Mouse (Mus musculus) left cerebral cortex, postnatal 14 days (tissue): Measurements from ENCODE around the gene Grm4. TPM values are rescaled to one million over a fixed set of nuclear protein-coding genes. Genes with fewer than 3 reads are reported as not detected.
"Not testable (repeated sequence)": the region's sequence is repeated elsewhere in the genome, so short reads cannot be mapped to it uniquely, and the experiment has no call there.

Source experiments
- DNase-seq, 2 experiments: peaks; one replicate each; pipeline ENCODE4 v3.0.0; 2021 to 2022; ENCODE audit warnings: low spot score in 2 of 2, mixed read lengths in 1 of 2
- intact Hi-C: fragments of 180-260 bp; cut with DNase I; formaldehyde crosslinking; loops from one replicate; pipeline ENCODE4 v1.15.1; 2025
- total RNA-seq, 2 experiments: library from RNA; stranded (reverse); gene quantifications; 2 replicates each; pipeline ENCODE4 v1.2.3; 2021

The Grm4 gene
- total RNA-seq, 2 experiments from 2014 or later = 24.1 to 25.6 TPM

DNA sequence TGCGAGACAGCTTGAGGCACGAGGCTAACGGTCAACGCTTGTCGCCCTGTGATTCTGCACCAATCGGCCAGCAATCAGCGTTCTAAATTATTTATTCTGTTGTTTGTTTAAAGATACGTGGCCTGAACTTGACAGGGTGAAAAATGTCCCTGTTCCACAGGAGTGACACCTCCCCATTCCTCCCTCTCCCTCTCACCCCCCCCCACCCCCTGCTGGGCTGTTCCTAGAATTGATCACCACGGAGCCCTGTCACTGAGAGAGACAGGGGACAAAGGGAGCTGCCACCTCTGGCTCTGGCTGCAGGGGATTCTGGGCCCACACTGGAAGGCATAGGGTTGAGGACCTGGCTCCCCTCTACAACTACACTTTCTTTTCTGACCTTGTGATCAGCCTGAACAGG lies 91.4 kb downstream of the Grm4 start:
- intact Hi-C loops = no loop called here
- DNase-seq = no peak

- intact Hi-C loops = no loop called here
- no peak for DNase-seq
Observed at GRCm38 (mm10) chr17:27425016-27425415, 96.2 kb downstream of the Grm4 start.

DNA sequence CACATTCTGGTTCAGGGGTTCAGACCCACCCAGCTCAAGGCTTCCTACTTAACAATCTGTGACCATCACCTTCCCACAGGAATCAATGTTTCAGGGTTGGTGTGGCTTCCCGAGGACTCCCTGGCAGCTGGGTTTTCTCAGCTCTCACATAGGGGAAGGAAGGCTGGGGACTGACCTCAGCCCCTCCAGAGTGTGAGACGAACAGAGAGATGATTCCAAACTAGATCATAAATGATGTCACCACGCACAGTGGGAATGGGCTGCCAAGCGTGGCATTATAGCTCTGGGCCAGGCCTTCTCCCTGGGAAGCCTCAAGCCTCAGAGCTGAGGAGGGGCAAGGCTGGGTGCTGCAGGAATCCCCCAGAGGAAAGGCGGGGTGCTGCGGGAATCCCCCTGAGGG lies 96.8 kb downstream of the Grm4 start:
- intact Hi-C loops = no loop called here
- DNase-seq = no peak

DNA sequence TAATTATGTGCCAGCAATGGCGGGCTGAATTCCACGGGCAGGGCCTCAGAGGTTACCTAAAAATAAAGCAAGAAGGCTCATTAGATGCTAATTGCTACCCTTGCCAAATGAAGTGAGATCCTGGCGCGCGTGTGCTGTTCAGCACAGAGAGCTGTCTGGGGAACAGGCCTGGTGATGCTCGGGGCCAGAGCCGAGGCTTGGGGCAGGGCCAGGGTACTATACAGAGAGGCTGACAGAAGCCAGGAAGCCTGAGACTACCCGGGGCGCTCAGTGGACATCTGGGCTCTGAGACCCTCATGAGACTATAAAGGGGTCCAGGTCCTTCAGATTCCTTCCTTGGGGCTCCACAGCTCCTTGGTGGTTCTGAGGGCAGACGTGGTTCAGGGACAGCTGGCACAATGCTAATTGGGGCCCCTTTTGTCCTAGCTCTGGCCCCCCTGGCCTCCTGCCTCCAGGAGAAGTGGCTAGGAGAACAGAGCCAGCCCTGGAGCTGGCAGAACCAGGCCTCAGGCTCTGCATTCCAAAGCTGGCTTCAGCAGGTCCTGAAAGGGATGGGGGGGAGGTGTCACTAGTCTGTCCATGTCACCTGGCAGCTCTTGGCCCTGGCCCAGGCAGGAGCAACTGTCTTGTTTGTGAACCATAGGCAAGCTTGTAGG lies 98.3 kb downstream of the Grm4 start:
- intact Hi-C loops = no loop called here
- DNase-seq = peak; percentile 26 to 65

- intact Hi-C loops = no loop called here
- DNase-seq = no peak
Observed at GRCm38 (mm10) chr17:27422371-27422725, 98.9 kb downstream of the Grm4 start.

GRCm38 (mm10) chr17:27421837-27422236 lies 99.4 kb downstream of the Grm4 start:
- intact Hi-C loops = no loop called here
- no peak for DNase-seq

GRCm38 (mm10) chr17:27409006-27409405 lies 112.2 kb downstream of the Grm4 start:
- intact Hi-C loops = no loop called here
- DNase-seq = no peak

- DNase-seq = no peak
- intact Hi-C loops = no loop called here
Observed at GRCm38 (mm10) chr17:27408531-27408930, 112.7 kb downstream of the Grm4 start.

- intact Hi-C loops = no loop called here
- no peak for DNase-seq
Observed at GRCm38 (mm10) chr17:27406956-27407355, 114.2 kb downstream of the Grm4 start.

GRCm38 (mm10) chr17:27405376-27406024 lies 115.7 kb downstream of the Grm4 start:
- intact Hi-C loops = no loop called here
- DNase-seq = no peak

DNA sequence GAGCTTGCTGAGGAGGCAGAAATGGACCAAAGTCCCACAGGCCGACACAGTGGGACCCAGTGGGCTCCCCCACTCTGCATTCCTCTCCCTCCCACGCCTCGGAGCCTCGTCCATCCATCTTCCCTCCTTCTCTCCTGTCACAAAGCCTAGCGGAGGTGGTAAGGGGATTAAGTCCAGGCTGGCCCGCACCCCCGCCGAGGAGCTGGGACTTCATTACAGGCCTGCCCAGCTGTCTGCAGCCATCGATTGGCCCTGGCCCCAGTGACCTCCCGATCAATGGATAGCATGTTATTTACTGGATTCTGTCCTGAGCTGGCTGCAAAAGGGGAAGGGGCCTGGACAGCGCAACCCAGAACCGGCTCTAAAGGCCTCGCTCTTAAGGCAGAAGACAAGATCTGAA lies 120.0 kb downstream of the Grm4 start:
- DNase-seq = no peak

DNA sequence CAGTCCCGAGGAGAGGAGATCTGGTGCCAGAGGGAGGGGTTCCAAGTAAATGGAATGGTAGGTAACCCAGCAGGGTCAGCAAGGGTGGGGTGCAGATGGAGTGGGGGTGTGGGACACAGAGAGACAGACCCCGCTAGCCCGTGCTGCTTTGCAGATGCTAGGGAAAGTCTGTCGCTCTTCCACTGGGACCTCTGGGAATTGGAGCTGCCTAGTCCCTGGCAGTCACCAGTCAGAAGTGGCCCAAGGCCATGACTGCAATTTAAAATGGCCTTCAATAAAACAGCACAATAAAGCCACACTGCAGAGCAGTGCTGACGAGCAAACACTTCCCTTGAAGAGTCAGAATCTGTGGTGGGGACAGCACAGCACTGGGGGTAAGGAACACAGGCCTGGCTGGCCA lies 127.3 kb downstream of the Grm4 start:
- intact Hi-C loops = no loop called here
- no peak for DNase-seq

More for the DNA sequence above, 120.0 kb downstream of the Grm4 start:
- intact Hi-C loops = no loop called here

DNA sequence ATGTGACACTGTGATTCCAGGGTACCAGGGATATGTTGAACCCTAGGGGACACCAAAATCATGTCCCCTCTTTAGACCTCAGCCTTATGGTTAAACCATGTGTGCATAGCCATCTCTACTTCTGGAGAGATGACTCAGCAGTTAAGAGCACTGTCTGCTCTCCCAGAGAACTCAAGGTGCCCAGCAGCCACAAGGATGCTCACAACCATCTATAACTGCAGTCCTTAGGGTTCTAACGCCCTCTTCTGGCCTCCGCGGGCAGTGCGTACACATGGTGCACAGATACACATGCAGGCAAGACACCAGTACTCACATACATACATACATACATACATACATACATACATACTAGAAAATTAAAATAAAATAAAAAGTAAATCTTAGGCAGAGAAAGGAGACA lies 127.8 kb downstream of the Grm4 start:
- intact Hi-C loops = no loop called here

DNA sequence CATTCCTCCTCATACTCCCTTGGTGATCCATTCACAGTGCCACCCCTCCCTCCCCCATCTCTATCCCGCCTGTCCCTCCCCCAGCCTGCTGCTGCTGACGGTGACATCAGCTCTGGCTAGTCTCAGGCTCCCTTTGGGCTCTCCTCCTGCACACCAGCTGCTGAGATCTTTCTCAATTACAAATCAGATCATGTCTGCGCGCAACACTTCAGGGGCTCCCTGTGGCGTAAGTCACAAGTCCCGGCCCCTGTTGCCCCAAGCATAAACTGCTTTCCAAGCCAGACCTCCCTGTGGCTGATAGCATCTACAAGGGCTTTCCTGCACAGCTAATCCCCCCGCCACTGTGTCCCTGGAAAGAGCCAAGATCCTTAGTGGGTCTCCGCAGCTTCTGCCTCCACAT lies 128.3 kb downstream of the Grm4 start:
- DNase-seq = peak in 1 of 2 experiments; percentile 46
- intact Hi-C loops = no loop called here

More for the DNA sequence above, 127.8 kb downstream of the Grm4 start:
- no peak for DNase-seq

GRCm38 (mm10) chr17:27390019-27390418 lies 131.2 kb downstream of the Grm4 start:
- no peak for DNase-seq
- intact Hi-C loops = no loop called here

GRCm38 (mm10) chr17:27389221-27390000 lies 131.8 kb downstream of the Grm4 start:
- intact Hi-C loops = no loop called here
- DNase-seq = no peak

GRCm38 (mm10) chr17:27386438-27386837 lies 134.8 kb downstream of the Grm4 start:
- DNase-seq = no peak
- intact Hi-C loops = no loop called here

- DNase-seq = peak in 1 of 2 experiments; percentile 37
Observed at GRCm38 (mm10) chr17:27385513-27386261, 135.5 kb downstream of the Grm4 start.

GRCm38 (mm10) chr17:27382916-27383315 lies 138.3 kb downstream of the Grm4 start:
- no peak for DNase-seq
- intact Hi-C loops = no loop called here

More at GRCm38 (mm10) chr17:27385513-27386261, 135.5 kb downstream of the Grm4 start:
- intact Hi-C loops = no loop called here

GRCm38 (mm10) chr17:27380911-27381459 lies 140.2 kb downstream of the Grm4 start:
- DNase-seq, intact Hi-C loops: not testable (repeated sequence)
